Mouse (Mus musculus): ENCODE measurements around the gene Dock8. TPM values are rescaled to one million over a fixed set of nuclear protein-coding genes. Genes with fewer than 3 reads are reported as not detected.

Gene Dock8
- polyA plus RNA-seq, 1 experiment from 2014 or later: 2.8 TPM

GRCm38 (mm10) chr19:25052355-25052754, 53.0 kb downstream of the Dock8 start:
- H3K9ac ChIP-seq (replicated peaks; ENCODE audit: low read depth, low read length): no peak overlapping the region
- H3K4me3 ChIP-seq (ENCODE audit: low read depth, low read length): no peak overlapping the region
- no peak overlapping the region for H3K4me2 ChIP-seq (ENCODE audit: low read depth, low read length)
- WGBS: 95% methylated on average over 7 of the region's 7 CpGs
- ATAC-seq (ENCODE audit: low read depth): no peak
- no peak overlapping the region for H3K27ac ChIP-seq (ENCODE audit: low read depth, low read length)
- H3K36me3 ChIP-seq (ENCODE audit: control insufficient read depth, insufficient read depth, low read length): no peaks in the 10 kb centered on the region
- no peaks in the 10 kb centered on the region for H3K9me3 ChIP-seq (ENCODE audit: control insufficient read depth, low read length)
- H3K4me1 ChIP-seq (ENCODE audit: control insufficient read depth, insufficient read depth, low read length): no peaks in the 10 kb centered on the region
- no peaks in the 10 kb centered on the region for H3K27me3 ChIP-seq (ENCODE audit: control insufficient read depth, insufficient read depth, low read length)

- no peak overlapping the region for H3K4me2 ChIP-seq (ENCODE audit: low read depth, low read length)
- H3K27me3 ChIP-seq (ENCODE audit: control insufficient read depth, insufficient read depth, low read length): no peaks in the 10 kb centered on the region
- no peak overlapping the region for H3K9ac ChIP-seq (replicated peaks; ENCODE audit: low read depth, low read length)
- 83% methylated on average over 7 of the region's 7 CpGs for WGBS
- H3K4me3 ChIP-seq (ENCODE audit: low read depth, low read length): no peak overlapping the region
- no peak for ATAC-seq (ENCODE audit: low read depth)
- no peaks in the 10 kb centered on the region for H3K9me3 ChIP-seq (ENCODE audit: control insufficient read depth, low read length)
- H3K4me1 ChIP-seq (ENCODE audit: control insufficient read depth, insufficient read depth, low read length): no peaks in the 10 kb centered on the region
- no peaks in the 10 kb centered on the region for H3K36me3 ChIP-seq (ENCODE audit: control insufficient read depth, insufficient read depth, low read length)
- no peak overlapping the region for H3K27ac ChIP-seq (ENCODE audit: low read depth, low read length)
Measured at GRCm38 (mm10) chr19:25053152-25053551, 53.8 kb downstream of the Dock8 start.

- Histone ChIP-seq H3K36me3 (ENCODE audit: control insufficient read depth, insufficient read depth, low read length) (no peaks in the 10 kb centered on the region), H3K9ac (replicated peaks; ENCODE audit: low read depth, low read length) (no peak overlapping the region), H3K4me2 (ENCODE audit: low read depth, low read length) (no peak overlapping the region), H3K4me1 (ENCODE audit: control insufficient read depth, insufficient read depth, low read length) (no peaks in the 10 kb centered on the region), H3K9me3 (ENCODE audit: control insufficient read depth, low read length) (no peaks in the 10 kb centered on the region), H3K27ac (ENCODE audit: low read depth, low read length) (no peak overlapping the region), H3K27me3 (ENCODE audit: control insufficient read depth, insufficient read depth, low read length) (no peaks in the 10 kb centered on the region), H3K4me3 (ENCODE audit: low read depth, low read length) (no peak overlapping the region)
- no peak for ATAC-seq (ENCODE audit: low read depth)
- 92% methylated on average over 7 of the region's 7 CpGs for WGBS
Measured at GRCm38 (mm10) chr19:25055025-25055424, 55.7 kb downstream of the Dock8 start.

GRCm38 (mm10) chr19:25055559-25055958, 56.2 kb downstream of the Dock8 start:
- no peak overlapping the region for H3K4me3 ChIP-seq (ENCODE audit: low read depth, low read length)
- no peaks in the 10 kb centered on the region for H3K27me3 ChIP-seq (ENCODE audit: control insufficient read depth, insufficient read depth, low read length)
- peaks cover 4% of the 10 kb centered on the region; the same call in 1 of the 2 replicates for H3K4me1 ChIP-seq (ENCODE audit: control insufficient read depth, insufficient read depth, low read length)
- WGBS: 92% methylated on average over 7 of the region's 7 CpGs
- no peak for ATAC-seq (ENCODE audit: low read depth)
- H3K9me3 ChIP-seq (ENCODE audit: control insufficient read depth, low read length): no peaks in the 10 kb centered on the region
- no peak overlapping the region for H3K27ac ChIP-seq (ENCODE audit: low read depth, low read length)
- no peak overlapping the region for H3K9ac ChIP-seq (replicated peaks; ENCODE audit: low read depth, low read length)
- H3K36me3 ChIP-seq (ENCODE audit: control insufficient read depth, insufficient read depth, low read length): no peaks in the 10 kb centered on the region
- H3K4me2 ChIP-seq (ENCODE audit: low read depth, low read length): no peak overlapping the region

- Histone ChIP-seq H3K9me3 (ENCODE audit: control insufficient read depth, low read length) (no peaks in the 10 kb centered on the region), H3K4me3 (ENCODE audit: low read depth, low read length) (no peak overlapping the region), H3K27ac (ENCODE audit: low read depth, low read length) (no peak overlapping the region), H3K4me1 (ENCODE audit: control insufficient read depth, insufficient read depth, low read length) (peaks cover 4% of the 10 kb centered on the region; the same call in 1 of the 2 replicates), H3K9ac (replicated peaks; ENCODE audit: low read depth, low read length) (no peak overlapping the region), H3K4me2 (ENCODE audit: low read depth, low read length) (no peak overlapping the region), H3K27me3 (ENCODE audit: control insufficient read depth, insufficient read depth, low read length) (no peaks in the 10 kb centered on the region), H3K36me3 (ENCODE audit: control insufficient read depth, insufficient read depth, low read length) (no peaks in the 10 kb centered on the region)
- WGBS: 89% methylated on average over 10 of the region's 10 CpGs
- no peak for ATAC-seq (ENCODE audit: low read depth)
Measured at GRCm38 (mm10) chr19:25056224-25056623, 56.9 kb downstream of the Dock8 start.

GRCm38 (mm10) chr19:25057826-25058225, 58.5 kb downstream of the Dock8 start:
- Histone ChIP-seq H3K27me3 (ENCODE audit: control insufficient read depth, insufficient read depth, low read length) (no peaks in the 10 kb centered on the region), H3K4me3 (ENCODE audit: low read depth, low read length) (no peak overlapping the region), H3K4me2 (ENCODE audit: low read depth, low read length) (no peak overlapping the region), H3K27ac (ENCODE audit: low read depth, low read length) (no peak overlapping the region), H3K9me3 (ENCODE audit: control insufficient read depth, low read length) (no peaks in the 10 kb centered on the region), H3K9ac (replicated peaks; ENCODE audit: low read depth, low read length) (no peak overlapping the region), H3K4me1 (ENCODE audit: control insufficient read depth, insufficient read depth, low read length) (peaks cover 4% of the 10 kb centered on the region; the same call in 1 of the 2 replicates), H3K36me3 (ENCODE audit: control insufficient read depth, insufficient read depth, low read length) (no peaks in the 10 kb centered on the region)
- ATAC-seq (ENCODE audit: low read depth): no peak
- WGBS: 95% methylated on average over 8 of the region's 8 CpGs

- peak overlapping the region; percentile 44; the same call in 1 of the 2 replicates for H3K27ac ChIP-seq (ENCODE audit: low read depth, low read length)
- H3K36me3 ChIP-seq (ENCODE audit: control insufficient read depth, insufficient read depth, low read length): no peaks in the 10 kb centered on the region
- H3K9ac ChIP-seq (replicated peaks; ENCODE audit: low read depth, low read length): no peak overlapping the region
- H3K9me3 ChIP-seq (ENCODE audit: control insufficient read depth, low read length): no peaks in the 10 kb centered on the region
- ATAC-seq (ENCODE audit: low read depth): no peak
- H3K4me2 ChIP-seq (ENCODE audit: low read depth, low read length): peak overlapping the region; percentile 33; the same call in 1 of the 2 replicates
- H3K27me3 ChIP-seq (ENCODE audit: control insufficient read depth, insufficient read depth, low read length): no peaks in the 10 kb centered on the region
- H3K4me3 ChIP-seq (ENCODE audit: low read depth, low read length): no peak overlapping the region
- WGBS: 61% methylated on average over 7 of the region's 7 CpGs
- peaks cover 4% of the 10 kb centered on the region; the same call in 1 of the 2 replicates for H3K4me1 ChIP-seq (ENCODE audit: control insufficient read depth, insufficient read depth, low read length)
Measured at GRCm38 (mm10) chr19:25059847-25060364, 60.6 kb downstream of the Dock8 start.

- peak; percentile 70 for ATAC-seq (ENCODE audit: low read depth)
- Histone ChIP-seq H3K27me3 (ENCODE audit: control insufficient read depth, insufficient read depth, low read length) (no peaks in the 10 kb centered on the region), H3K9ac (replicated peaks; ENCODE audit: low read depth, low read length) (0 out of 2 replicates have a peak overlapping the region, but pooled peaks have one; percentile 11), H3K4me1 (ENCODE audit: control insufficient read depth, insufficient read depth, low read length) (peaks cover 4% of the 10 kb centered on the region; the same call in 1 of the 2 replicates), H3K4me2 (ENCODE audit: low read depth, low read length) (peak overlapping the region; percentile 33; the same call in 1 of the 2 replicates), H3K4me3 (ENCODE audit: low read depth, low read length) (no peak overlapping the region), H3K36me3 (ENCODE audit: control insufficient read depth, insufficient read depth, low read length) (no peaks in the 10 kb centered on the region), H3K9me3 (ENCODE audit: control insufficient read depth, low read length) (no peaks in the 10 kb centered on the region), H3K27ac (ENCODE audit: low read depth, low read length) (peak overlapping the region; percentile 44; the same call in 1 of the 2 replicates)
- WGBS: 19% methylated on average over 9 of the region's 9 CpGs
Measured at GRCm38 (mm10) chr19:25060375-25060774, 61.0 kb downstream of the Dock8 start.

- Histone ChIP-seq H3K36me3 (ENCODE audit: control insufficient read depth, insufficient read depth, low read length) (no peaks in the 10 kb centered on the region), H3K9me3 (ENCODE audit: control insufficient read depth, low read length) (no peaks in the 10 kb centered on the region), H3K9ac (replicated peaks; ENCODE audit: low read depth, low read length) (no peak overlapping the region), H3K4me2 (ENCODE audit: low read depth, low read length) (no peak overlapping the region), H3K27ac (ENCODE audit: low read depth, low read length) (no peak overlapping the region), H3K4me1 (ENCODE audit: control insufficient read depth, insufficient read depth, low read length) (peaks cover 4% of the 10 kb centered on the region; the same call in 1 of the 2 replicates), H3K27me3 (ENCODE audit: control insufficient read depth, insufficient read depth, low read length) (no peaks in the 10 kb centered on the region), H3K4me3 (ENCODE audit: low read depth, low read length) (no peak overlapping the region)
- no peak for ATAC-seq (ENCODE audit: low read depth)
- WGBS: 93% methylated on average over 9 of the region's 9 CpGs
Measured at GRCm38 (mm10) chr19:25062188-25062856, 63.0 kb downstream of the Dock8 start.

All from neural tube, embryonic 14.5 days (tissue).